Mouse (Mus musculus): ENCODE data around the gene Npas3. TPM values are rescaled to one million over a fixed set of nuclear protein-coding genes. Genes with fewer than 3 reads are reported as not detected.

Gene Npas3
- polyA plus RNA-seq, 1 experiment, result 0.01 TPM

- Histone ChIP-seq H3K27me3 (ENCODE audit: control insufficient read depth, insufficient read depth, insufficient read length) (no peaks in the 10 kb centered on the region), H3K4me3 (ENCODE audit: insufficient read depth, poor library complexity, severe bottlenecking) (no peak overlapping the region), H3K79me3 (ENCODE audit: low read depth) (no peaks in the 10 kb centered on the region), H3ac (ENCODE audit: control insufficient read depth, insufficient read length, low read depth) (no peak overlapping the region), H3K36me3 (ENCODE audit: control insufficient read depth, insufficient read depth) (no peaks in the 10 kb centered on the region), H3K79me2 (ENCODE audit: control insufficient read depth, insufficient read depth) (no peaks in the 10 kb centered on the region)
- TF ChIP-seq CEBPB (IDR thresholded peaks at IDR 0.05; ENCODE audit: low read depth), result no peak
These were observed 307.9 kb downstream of the Npas3 start for GRCm38 (mm10) chr12:53556359-53556758.

GRCm38 (mm10) chr12:53558259-53558658 is 309.8 kb downstream of the Npas3 start:
- Histone ChIP-seq H3K36me3 (ENCODE audit: control insufficient read depth, insufficient read depth) (no peaks in the 10 kb centered on the region), H3K4me3 (ENCODE audit: insufficient read depth, poor library complexity, severe bottlenecking) (no peak overlapping the region)
- TF ChIP-seq MAX (IDR thresholded peaks at IDR 0.05) (no peak), FOSL1 (IDR thresholded peaks at IDR 0.05; ENCODE audit: insufficient read depth, low read length, poor library complexity, severe bottlenecking) (no peak), CTCF (IDR thresholded peaks at IDR 0.05; ENCODE audit: control insufficient read depth, insufficient read depth, insufficient read length) (no peak), MYOD1 (IDR thresholded peaks at IDR 0.05; ENCODE audit: control insufficient read depth, insufficient read length, low read depth) (no peak), MYOG (IDR thresholded peaks at IDR 0.05; ENCODE audit: control insufficient read depth, extremely low read depth, insufficient read length) (no peak), USF1 (IDR thresholded peaks at IDR 0.05; ENCODE audit: low read depth) (no peak), CEBPB (IDR thresholded peaks at IDR 0.05; ENCODE audit: low read depth) (no peak)

GRCm38 (mm10) chr12:53566712-53567387 is 318.4 kb downstream of the Npas3 start:
- Histone ChIP-seq H3ac (ENCODE audit: control insufficient read depth, insufficient read length, low read depth) (no peak overlapping the region), H3K36me3 (ENCODE audit: control insufficient read depth, insufficient read depth) (no peaks in the 10 kb centered on the region), H3K4me3 (ENCODE audit: insufficient read depth, poor library complexity, severe bottlenecking) (no peak overlapping the region), H3K79me3 (ENCODE audit: low read depth) (no peaks in the 10 kb centered on the region), H3K79me2 (ENCODE audit: control insufficient read depth, insufficient read depth) (no peaks in the 10 kb centered on the region), H3K27me3 (ENCODE audit: control insufficient read depth, insufficient read depth, insufficient read length) (no peaks in the 10 kb centered on the region)
- TF ChIP-seq MYOG (IDR thresholded peaks at IDR 0.05; ENCODE audit: control insufficient read depth, extremely low read depth, insufficient read length) (no peak), MYOD1 (IDR thresholded peaks at IDR 0.05; ENCODE audit: control insufficient read depth, insufficient read length, low read depth) (no peak), MAX (IDR thresholded peaks at IDR 0.05) (no peak), CEBPB (IDR thresholded peaks at IDR 0.05; ENCODE audit: low read depth) (no peak), FOSL1 (IDR thresholded peaks at IDR 0.05; ENCODE audit: insufficient read depth, low read length, poor library complexity, severe bottlenecking) (no peak), CTCF (IDR thresholded peaks at IDR 0.05; ENCODE audit: control insufficient read depth, insufficient read depth, insufficient read length) (no peak), USF1 (IDR thresholded peaks at IDR 0.05; ENCODE audit: low read depth) (no peak)

More at GRCm38 (mm10) chr12:53558259-53558658, 309.8 kb downstream of the Npas3 start:
- Histone ChIP-seq H3K79me3 (ENCODE audit: low read depth) (no peaks in the 10 kb centered on the region), H3ac (ENCODE audit: control insufficient read depth, insufficient read length, low read depth) (no peak overlapping the region), H3K27me3 (ENCODE audit: control insufficient read depth, insufficient read depth, insufficient read length) (no peaks in the 10 kb centered on the region), H3K79me2 (ENCODE audit: control insufficient read depth, insufficient read depth) (no peaks in the 10 kb centered on the region)

GRCm38 (mm10) chr12:53581181-53581580 is 332.7 kb downstream of the Npas3 start:
- H3K79me3 ChIP-seq (ENCODE audit: low read depth), result no peaks in the 10 kb centered on the region
- no peak overlapping the region for H3ac ChIP-seq (ENCODE audit: control insufficient read depth, insufficient read length, low read depth)
- no peaks in the 10 kb centered on the region for H3K79me2 ChIP-seq (ENCODE audit: control insufficient read depth, insufficient read depth)
- no peak overlapping the region for H3K4me3 ChIP-seq (ENCODE audit: insufficient read depth, poor library complexity, severe bottlenecking)
- H3K36me3 ChIP-seq (ENCODE audit: control insufficient read depth, insufficient read depth), result no peaks in the 10 kb centered on the region
- TF ChIP-seq FOSL1 (IDR thresholded peaks at IDR 0.05; ENCODE audit: insufficient read depth, low read length, poor library complexity, severe bottlenecking) (no peak), MYOD1 (IDR thresholded peaks at IDR 0.05; ENCODE audit: control insufficient read depth, insufficient read length, low read depth) (no peak), CTCF (IDR thresholded peaks at IDR 0.05; ENCODE audit: control insufficient read depth, insufficient read depth, insufficient read length) (no peak), MYOG (IDR thresholded peaks at IDR 0.05; ENCODE audit: control insufficient read depth, extremely low read depth, insufficient read length) (no peak)
- H3K27me3 ChIP-seq (ENCODE audit: control insufficient read depth, insufficient read depth, insufficient read length), result no peaks in the 10 kb centered on the region

GRCm38 (mm10) chr12:53587249-53587648 is 338.8 kb downstream of the Npas3 start:
- TF ChIP-seq MYOG (IDR thresholded peaks at IDR 0.05; ENCODE audit: control insufficient read depth, extremely low read depth, insufficient read length), result no peak
- TF ChIP-seq USF1 (IDR thresholded peaks at IDR 0.05; ENCODE audit: low read depth), result no peak
- no peak for TF ChIP-seq CTCF (IDR thresholded peaks at IDR 0.05; ENCODE audit: control insufficient read depth, insufficient read depth, insufficient read length)
- TF ChIP-seq CEBPB (IDR thresholded peaks at IDR 0.05; ENCODE audit: low read depth), result no peak
- no peak for TF ChIP-seq MYOD1 (IDR thresholded peaks at IDR 0.05; ENCODE audit: control insufficient read depth, insufficient read length, low read depth)
- H3K36me3 ChIP-seq (ENCODE audit: control insufficient read depth, insufficient read depth), result no peaks in the 10 kb centered on the region
- H3K4me3 ChIP-seq (ENCODE audit: insufficient read depth, poor library complexity, severe bottlenecking), result no peak overlapping the region
- H3ac ChIP-seq (ENCODE audit: control insufficient read depth, insufficient read length, low read depth), result no peak overlapping the region
- H3K79me3 ChIP-seq (ENCODE audit: low read depth), result no peaks in the 10 kb centered on the region
- no peaks in the 10 kb centered on the region for H3K27me3 ChIP-seq (ENCODE audit: control insufficient read depth, insufficient read depth, insufficient read length)
- no peaks in the 10 kb centered on the region for H3K79me2 ChIP-seq (ENCODE audit: control insufficient read depth, insufficient read depth)

All from C2C12 (cell line).